1 mouse cellular context compared by ENCODE assay signal in genomic region chrX:140600410-140601109, GRCm38 (mm10).
TF ChIP-seq lines count a peak whose summit lies in the region.

TSS of gene Tsc22d3 (minus strand) at chrX:140600659.

TF ChIP-seq in CH12.LX, 34 proteins besides CTCF, POLR2A, EP300 and RAD21 (continued from another document):
- TF ChIP-seq MAX (IDR thresholded peaks at IDR 0.05; ENCODE audit: low read length) (no peak), BHLHE40 (IDR thresholded peaks at IDR 0.05; ENCODE audit: low read depth, low read length) (no peak)
